Mouse (Mus musculus) stomach, postnatal 0 days (tissue): ENCODE results near the gene Aamdc. TPM values are rescaled to one million over a fixed set of nuclear protein-coding genes. Genes with fewer than 3 reads are reported as not detected.

Source experiments
- ATAC-seq: fragments of 200-750 bp; cut with Nextera tagmentation; 2 replicates; pipeline ENCODE4 v1.8.0; 2017; ENCODE audit not compliant: low FRiP score, low TSS enrichment
- DNase-seq: peaks from one replicate; pipeline ENCODE4 v3.0.0-alpha.2; 2016; ENCODE audit warnings: low spot score
- H3K27ac ChIP-seq: fragments of 300-500 bp; sonication (generic); replicated peaks from 2 replicates; pipeline ENCODE4 v1.5.1; 2014; ENCODE audit warnings: mild to moderate bottlenecking, control low read depth
- H3K27me3 ChIP-seq: fragments of 300-500 bp; sonication (generic); 2 replicates; pipeline ENCODE4 v1.6.1; 2014; ENCODE audit warnings: low read length; ENCODE audit not compliant: control insufficient read depth, insufficient read depth
- H3K36me3 ChIP-seq: fragments of 300-500 bp; sonication (generic); 2 replicates; pipeline ENCODE4 v1.6.1; 2014; ENCODE audit warnings: low read length, mixed read lengths; ENCODE audit not compliant: control insufficient read depth, insufficient read depth
- H3K4me1 ChIP-seq: fragments of 300-500 bp; sonication (generic); replicated peaks from 2 replicates; pipeline ENCODE4 v1.6.1; 2014; ENCODE audit warnings: antibody characterized with exemption; ENCODE audit not compliant: control insufficient read depth, insufficient read depth
- H3K4me2 ChIP-seq: fragments of 300-500 bp; sonication (generic); replicated peaks from 2 replicates; pipeline ENCODE4 v1.6.1; 2014; ENCODE audit warnings: low read depth, mild to moderate bottlenecking, control low read depth, moderate library complexity
- H3K4me3 ChIP-seq: fragments of 300-500 bp; sonication (generic); 2 replicates; pipeline ENCODE4 v1.5.1; 2014; ENCODE audit warnings: low read depth, low read length, control low read depth
- H3K9ac ChIP-seq: fragments of 300-500 bp; sonication (generic); 2 replicates; pipeline ENCODE4 v1.6.1; 2014; ENCODE audit warnings: mild to moderate bottlenecking, low read length, control low read depth, mixed read lengths
- H3K9me3 ChIP-seq: fragments of 300-500 bp; sonication (generic); 2 replicates; pipeline ENCODE4 v1.6.1; 2016; ENCODE audit warnings: low read length; ENCODE audit not compliant: control insufficient read depth
- CTCF ChIP-seq: IDR thresholded peaks from 2 replicates; pipeline ENCODE4 v1.5.1; 2016; ENCODE audit warnings: antibody characterized with exemption, low read depth, mild to moderate bottlenecking, moderate library complexity
- EP300 ChIP-seq: optimal IDR thresholded peaks from 2 replicates; pipeline ENCODE3; 2016; ENCODE audit warnings: antibody characterized with exemption
- WGBS: fragments of 180-500 bp; shearing (Covaris S2); extraction: QIAGEN DNeasy Blood & Tissue Kit; methylation state at CpG from one replicate; pipeline ENCODE4 v1.1.7; 2014; 5-methylcytosine and 5-hydroxymethylcytosine counted together
- polyA plus RNA-seq: library from polyadenylated mRNA; unstranded; fragments of >200 nt; fragmentation: Nextera tagmentation; extraction: Ambion mirVana; gene quantifications from 2 replicates; pipeline ENCODE4 v1.2.1, GENCODE M21; 2015

Gene Aamdc
- polyA plus RNA-seq, 1 experiment from 2014 or later, result 43.4 TPM

DNA sequence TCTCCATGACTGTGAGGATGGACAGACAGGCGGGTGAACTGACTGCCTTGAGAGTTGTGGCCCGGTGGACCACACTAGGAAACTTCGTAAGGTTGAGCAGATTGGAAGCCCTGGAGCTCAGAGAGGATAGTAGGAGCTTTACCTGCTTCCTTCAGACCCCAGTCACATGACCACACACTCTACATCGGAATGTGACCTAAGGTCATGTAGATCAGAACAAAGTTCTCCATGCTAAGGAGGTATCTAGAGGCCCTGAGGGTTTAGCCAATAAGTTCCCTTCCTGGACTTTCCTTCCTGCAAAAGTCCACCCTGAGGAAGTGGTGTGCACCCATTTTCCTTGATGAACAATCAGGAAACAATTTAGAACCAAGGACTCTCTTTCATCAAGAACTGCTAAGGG, 13.1 kb upstream of the Aamdc start:
- Histone ChIP-seq H3K4me1 (no peaks in the 10 kb centered on the region), H3K27me3 (no peaks in the 10 kb centered on the region), H3K4me2 (no peak overlapping the region), H3K4me3 (no peak overlapping the region), H3K36me3 (no peaks in the 10 kb centered on the region), H3K9me3 (no peaks in the 10 kb centered on the region), H3K27ac (no peak overlapping the region), H3K9ac (no peak overlapping the region)
- no peak for DNase-seq
- no peak for TF ChIP-seq EP300
- no peak for TF ChIP-seq CTCF
- ATAC-seq, result no peak
- 90% methylated on average over 4 of the region's 4 CpGs for WGBS

DNA sequence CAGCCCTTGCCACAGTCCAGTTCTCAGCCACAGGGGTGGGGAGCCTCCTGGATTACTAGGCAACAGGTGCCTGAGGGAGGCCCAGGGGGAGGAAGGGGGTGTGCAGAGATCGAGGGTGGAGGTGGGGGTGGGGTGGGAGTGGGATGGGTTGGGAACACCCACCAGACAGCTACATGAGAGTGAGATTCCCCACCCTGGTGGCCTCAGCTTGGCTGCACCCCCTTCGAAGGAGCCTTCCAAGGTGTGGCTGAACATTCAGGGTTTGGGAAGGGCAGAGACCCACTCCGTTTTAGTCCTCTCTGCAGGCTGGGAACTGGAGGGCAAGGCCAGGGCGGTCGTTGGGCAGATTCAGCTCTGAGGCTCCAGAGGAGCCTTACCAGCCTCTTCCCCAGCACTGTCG, 12.0 kb upstream of the Aamdc start:
- ATAC-seq, result no peak
- no peak overlapping the region for H3K9ac ChIP-seq
- no peaks in the 10 kb centered on the region for H3K4me1 ChIP-seq
- H3K4me2 ChIP-seq, result no peak overlapping the region
- no peak overlapping the region for H3K4me3 ChIP-seq
- WGBS, result 57% methylated on average over 6 of the region's 6 CpGs
- H3K36me3 ChIP-seq, result no peaks in the 10 kb centered on the region
- no peak overlapping the region for H3K27ac ChIP-seq
- DNase-seq, result peak; percentile 16
- H3K27me3 ChIP-seq, result no peaks in the 10 kb centered on the region
- no peaks in the 10 kb centered on the region for H3K9me3 ChIP-seq
- TF ChIP-seq CTCF (no peak), EP300 (no peak)

DNA sequence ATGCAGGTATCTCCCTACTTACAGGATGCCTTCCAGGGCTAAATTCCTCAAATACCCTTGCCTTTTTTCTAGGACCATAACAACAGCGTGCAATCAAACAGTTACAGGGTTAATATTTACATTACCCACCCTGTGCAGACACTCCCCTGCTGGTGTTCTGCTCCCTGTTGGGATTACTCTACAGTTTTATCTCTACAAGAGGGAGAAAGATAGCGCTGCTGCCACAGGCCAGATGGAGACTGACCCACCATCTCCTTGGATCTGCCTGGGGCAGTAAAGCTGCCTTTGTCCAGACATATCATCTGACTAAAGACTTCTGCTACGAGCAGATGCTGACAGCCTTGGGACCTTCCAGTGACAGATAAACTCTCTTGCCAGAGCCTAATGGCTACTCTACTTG, 11.2 kb upstream of the Aamdc start:
- Histone ChIP-seq H3K27ac (no peak overlapping the region), H3K9me3 (no peaks in the 10 kb centered on the region), H3K4me2 (no peak overlapping the region), H3K9ac (no peak overlapping the region; the same call in 1 of the 2 replicates), H3K27me3 (no peaks in the 10 kb centered on the region), H3K4me3 (no peak overlapping the region), H3K36me3 (no peaks in the 10 kb centered on the region), H3K4me1 (no peaks in the 10 kb centered on the region)
- no peak for ATAC-seq
- no peak for TF ChIP-seq CTCF
- no peak for TF ChIP-seq EP300
- 21% methylated on average over 3 of the region's 3 CpGs for WGBS
- no peak for DNase-seq

DNA sequence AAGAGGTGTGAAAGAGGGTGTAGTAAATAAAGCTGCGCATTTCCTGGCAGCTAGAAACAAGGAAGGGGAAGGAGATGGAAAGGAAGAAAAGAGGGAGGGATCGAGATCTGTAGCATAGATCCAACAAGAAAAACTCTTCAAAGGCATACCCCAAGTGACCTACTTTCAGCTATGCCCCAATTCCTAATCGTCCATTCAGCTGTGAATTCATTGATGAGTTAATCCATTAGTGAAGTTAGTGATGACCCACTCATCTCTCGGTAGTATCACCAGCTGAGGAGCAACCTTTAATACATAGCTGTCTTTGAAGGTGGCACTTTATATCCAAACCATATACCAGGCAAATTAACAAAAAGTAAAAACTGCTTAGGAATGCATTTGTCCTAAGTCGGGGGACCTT, 9.2 kb upstream of the Aamdc start:
- H3K27ac ChIP-seq, result no peak overlapping the region
- TF ChIP-seq EP300 (no peak), CTCF (no peak)

DNA sequence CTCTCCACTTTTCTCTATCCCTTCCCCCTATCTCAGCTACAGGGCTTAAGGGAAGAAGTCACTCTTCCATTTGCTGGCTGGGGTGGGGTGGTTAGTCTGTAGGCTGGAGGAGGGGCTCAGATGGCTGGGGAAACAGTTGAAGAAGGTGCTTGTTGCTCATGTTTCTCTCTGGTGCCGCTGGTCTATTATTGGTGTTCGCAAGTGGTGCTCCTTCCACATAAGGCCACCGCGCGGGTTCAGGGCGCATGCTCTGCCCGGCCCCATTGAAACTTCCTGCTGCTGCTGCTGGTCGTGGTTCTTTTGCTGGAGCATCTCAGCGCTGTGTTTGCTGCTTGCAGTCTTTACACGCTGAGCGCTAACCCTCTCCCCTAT, 1.5 kb upstream of the Aamdc start:
- ATAC-seq (peak; percentile 63), DNase-seq (peak; percentile 84)
- TF ChIP-seq EP300 (no peak), CTCF (peak; percentile 41)
- peak overlapping the region; percentile 99 for H3K9ac ChIP-seq
- H3K27me3 ChIP-seq, result no peaks in the 10 kb centered on the region
- under 1% methylated on average over 11 of the region's 11 CpGs for WGBS
- H3K4me1 ChIP-seq, result no peaks in the 10 kb centered on the region
- H3K36me3 ChIP-seq, result no peaks in the 10 kb centered on the region
- no peaks in the 10 kb centered on the region for H3K9me3 ChIP-seq
- peak overlapping the region; percentile 86 for H3K4me2 ChIP-seq
- peak overlapping the region; percentile 100 for H3K4me3 ChIP-seq
- H3K27ac ChIP-seq, result peak overlapping the region; percentile 98

More for the DNA sequence above, 9.2 kb upstream of the Aamdc start:
- Histone ChIP-seq H3K4me3 (no peak overlapping the region), H3K9me3 (no peaks in the 10 kb centered on the region), H3K9ac (no peak overlapping the region), H3K36me3 (no peaks in the 10 kb centered on the region), H3K4me2 (no peak overlapping the region), H3K4me1 (no peaks in the 10 kb centered on the region), H3K27me3 (no peaks in the 10 kb centered on the region)
- ATAC-seq (no peak), DNase-seq (no peak)
- 76% methylated on average over 5 of the region's 5 CpGs for WGBS

DNA sequence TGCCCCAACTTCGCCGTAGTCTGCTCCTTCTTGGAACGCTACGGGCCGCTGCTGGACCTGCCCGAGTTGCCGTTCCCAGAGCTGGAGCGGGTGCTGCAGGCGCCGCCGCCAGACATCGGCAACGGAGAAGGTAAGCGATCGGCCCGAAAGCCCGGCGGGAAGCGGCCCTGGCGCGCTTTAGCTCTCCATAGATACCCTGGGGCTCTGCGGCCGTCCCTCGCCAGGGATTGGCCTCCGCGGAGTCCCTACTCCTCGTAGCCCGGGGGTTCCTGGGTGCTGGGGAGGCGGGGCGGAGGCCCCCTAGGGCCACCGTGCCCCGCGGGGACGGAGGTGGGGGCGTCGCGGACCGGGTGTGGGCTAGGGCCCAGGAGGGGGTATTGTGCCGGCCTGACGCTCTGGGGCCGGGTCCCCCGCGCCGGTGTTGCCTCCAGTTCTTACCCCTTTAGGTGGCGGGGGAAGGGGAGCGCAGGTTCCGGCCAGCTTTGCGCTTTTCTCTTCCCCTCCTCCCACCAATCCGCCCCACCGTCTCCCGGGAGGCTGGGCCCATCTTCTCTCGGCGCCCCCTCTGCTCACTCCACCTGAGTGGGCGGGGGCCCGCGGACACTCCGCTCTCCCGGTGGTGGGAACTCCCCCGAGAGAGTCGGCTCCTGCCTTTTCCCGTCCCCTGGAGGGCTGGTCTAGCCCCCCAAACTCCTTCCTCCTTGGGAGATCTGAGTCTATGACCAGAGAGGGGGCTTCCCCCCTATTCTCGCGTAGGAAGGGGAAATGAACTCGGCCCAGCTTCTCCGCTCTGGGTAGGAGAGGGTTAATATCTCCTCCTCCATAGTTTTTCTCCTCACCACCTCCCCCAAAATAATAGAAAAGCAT, 912 bp upstream of the Aamdc start:
- ATAC-seq (peak; percentile 31), DNase-seq (peak; percentile 57)
- peak overlapping the region; percentile 99 for H3K9ac ChIP-seq
- H3K27ac ChIP-seq, result peak overlapping the region; percentile 98
- no peaks in the 10 kb centered on the region for H3K27me3 ChIP-seq
- no peaks in the 10 kb centered on the region for H3K4me1 ChIP-seq
- TF ChIP-seq CTCF (no peak), EP300 (no peak)
- H3K9me3 ChIP-seq, result no peaks in the 10 kb centered on the region
- H3K36me3 ChIP-seq, result no peaks in the 10 kb centered on the region
- H3K4me3 ChIP-seq, result peak overlapping the region; percentile 100
- WGBS, result 1% methylated on average over 53 of the region's 65 CpGs
- H3K4me2 ChIP-seq, result peak overlapping the region; percentile 86
